Mouse (Mus musculus): ENCODE results near the gene Dusp28.

Dusp28 gene

DNA sequence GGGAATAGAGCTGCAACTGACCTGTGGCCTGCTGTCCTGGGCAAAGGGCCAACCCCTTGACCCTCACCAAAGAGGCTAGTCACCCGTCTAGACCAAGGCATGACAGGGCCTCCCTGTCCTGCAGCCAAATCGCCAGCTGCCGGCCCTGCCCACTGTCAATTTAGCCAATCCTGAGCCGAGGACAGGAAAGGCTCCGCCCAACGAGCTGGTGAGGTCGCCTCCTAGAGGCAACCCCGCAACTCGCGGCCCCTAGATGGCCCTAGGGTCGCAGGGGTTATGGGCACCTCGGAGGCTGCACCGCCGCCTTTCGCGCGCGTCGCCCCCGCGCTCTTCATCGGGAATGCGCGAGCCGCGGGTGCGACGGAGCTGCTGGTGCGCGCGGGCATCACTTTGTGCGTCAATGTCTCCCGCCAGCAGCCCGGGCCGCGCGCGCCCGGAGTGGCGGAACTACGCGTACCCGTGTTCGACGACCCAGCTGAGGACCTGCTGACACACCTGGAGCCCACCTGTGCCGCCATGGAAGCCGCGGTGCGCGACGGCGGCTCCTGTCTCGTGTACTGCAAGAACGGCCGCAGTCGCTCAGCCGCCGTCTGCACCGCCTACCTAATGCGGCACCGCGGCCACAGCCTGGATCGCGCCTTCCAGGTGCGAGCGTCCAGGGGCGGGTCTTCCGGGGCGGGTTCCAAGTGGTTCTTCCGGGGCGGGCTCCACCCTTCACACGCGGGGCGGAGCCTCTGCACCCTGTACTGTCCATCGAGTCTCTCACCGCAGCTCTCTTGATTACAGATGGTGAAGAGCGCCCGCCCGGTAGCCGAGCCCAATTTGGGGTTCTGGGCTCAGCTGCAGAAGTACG lies at the start of gene Dusp28:
Gene Dusp28, plus strand, starts transcription at position 203 of the 853 bp plus-strand sequence.
- DNase-seq (ENCODE audit: extremely low read depth, low read depth, low spot score), result no peak

GRCm38 (mm10) chr1:92861503-92861902 lies 45.3 kb upstream of the Dusp28 start:
- DNase-seq (ENCODE audit: extremely low read depth, low read depth, low spot score), result no peak

DNA sequence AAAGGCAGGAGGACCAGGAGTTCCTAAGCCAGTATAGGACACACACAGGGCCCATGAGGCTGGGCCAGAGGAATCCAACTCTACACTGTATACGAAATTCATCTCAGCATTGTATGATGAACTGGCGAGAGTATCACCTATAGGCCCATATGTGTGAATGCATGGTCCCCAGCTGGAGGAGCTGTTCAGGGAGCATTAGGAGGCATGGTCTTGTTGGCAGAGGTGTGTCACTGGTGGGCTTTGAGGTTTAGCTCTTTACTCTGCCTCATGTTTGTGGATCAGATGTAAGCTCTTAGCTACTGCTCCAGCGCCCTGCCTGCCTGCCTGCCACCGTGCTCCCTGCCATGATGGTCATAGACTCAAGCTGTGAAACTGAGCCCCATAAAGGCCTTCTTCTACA lies 43.5 kb upstream of the Dusp28 start:
- DNase-seq (ENCODE audit: extremely low read depth, low read depth, low spot score), result no peak

- no peak for DNase-seq (ENCODE audit: extremely low read depth, low read depth, low spot score)
These were observed 40.6 kb upstream of the Dusp28 start for GRCm38 (mm10) chr1:92866170-92866569.

DNA sequence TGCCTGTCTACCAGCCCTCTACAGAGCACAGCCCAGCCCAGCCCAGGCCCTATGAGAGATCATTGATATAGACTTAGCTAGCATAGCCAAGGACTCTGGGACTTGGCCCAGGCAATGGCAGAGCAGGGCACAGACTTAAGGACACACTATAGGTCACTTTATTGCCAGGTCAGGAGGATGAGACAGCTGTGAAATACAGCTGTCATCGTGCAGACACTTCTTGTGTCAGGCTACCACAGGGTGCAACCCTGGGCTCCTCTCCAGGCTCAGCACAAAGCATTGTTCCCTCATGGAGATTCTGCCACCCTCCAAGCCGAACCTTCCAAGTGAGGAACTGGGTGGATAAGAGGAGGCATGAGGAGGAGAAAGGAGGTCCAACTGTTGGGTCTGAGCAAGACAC lies 36.8 kb upstream of the Dusp28 start:
- DNase-seq (ENCODE audit: extremely low read depth, low read depth, low spot score), result no peak

DNA sequence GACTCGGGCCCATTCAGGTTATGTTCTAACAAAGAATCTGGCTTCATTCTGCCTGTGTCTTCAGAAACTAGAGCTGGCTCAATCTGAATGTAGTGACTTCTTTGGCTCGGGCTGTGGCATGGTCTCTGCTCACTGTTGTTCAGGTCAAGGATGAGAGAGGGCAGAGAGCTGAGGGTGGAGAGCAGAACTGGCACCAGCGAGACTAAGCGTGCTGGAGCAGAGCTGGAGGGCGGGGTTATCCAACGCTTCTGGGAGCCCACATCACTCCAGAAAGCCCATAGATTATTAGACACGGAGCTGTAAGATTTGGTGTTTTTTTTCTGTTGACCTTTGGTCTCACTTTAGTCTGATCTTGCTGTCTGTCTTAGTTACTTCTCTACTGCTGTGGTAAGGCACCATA lies 34.1 kb upstream of the Dusp28 start:
- DNase-seq (ENCODE audit: extremely low read depth, low read depth, low spot score), result no peak

DNA sequence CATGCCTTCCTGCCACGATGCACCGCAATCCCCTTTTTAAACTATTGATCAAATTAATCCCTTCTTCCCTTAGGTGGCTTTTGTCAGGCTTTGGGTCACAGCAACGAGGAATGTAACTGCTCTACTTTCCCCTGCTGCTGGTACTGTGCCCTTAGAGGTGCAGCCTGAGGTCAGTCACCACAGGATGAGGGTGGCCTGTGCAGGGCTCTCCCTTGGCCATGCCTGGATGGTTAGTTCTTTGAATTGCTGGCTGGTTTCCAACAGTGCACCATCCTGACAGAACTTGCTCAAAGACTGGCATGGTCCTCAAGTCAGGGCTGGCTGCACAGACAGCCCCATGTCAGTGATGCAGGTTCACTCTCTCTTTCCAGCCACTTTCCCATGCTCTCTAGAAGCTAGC lies 32.8 kb upstream of the Dusp28 start:
- no peak for DNase-seq (ENCODE audit: extremely low read depth, low read depth, low spot score)

DNA sequence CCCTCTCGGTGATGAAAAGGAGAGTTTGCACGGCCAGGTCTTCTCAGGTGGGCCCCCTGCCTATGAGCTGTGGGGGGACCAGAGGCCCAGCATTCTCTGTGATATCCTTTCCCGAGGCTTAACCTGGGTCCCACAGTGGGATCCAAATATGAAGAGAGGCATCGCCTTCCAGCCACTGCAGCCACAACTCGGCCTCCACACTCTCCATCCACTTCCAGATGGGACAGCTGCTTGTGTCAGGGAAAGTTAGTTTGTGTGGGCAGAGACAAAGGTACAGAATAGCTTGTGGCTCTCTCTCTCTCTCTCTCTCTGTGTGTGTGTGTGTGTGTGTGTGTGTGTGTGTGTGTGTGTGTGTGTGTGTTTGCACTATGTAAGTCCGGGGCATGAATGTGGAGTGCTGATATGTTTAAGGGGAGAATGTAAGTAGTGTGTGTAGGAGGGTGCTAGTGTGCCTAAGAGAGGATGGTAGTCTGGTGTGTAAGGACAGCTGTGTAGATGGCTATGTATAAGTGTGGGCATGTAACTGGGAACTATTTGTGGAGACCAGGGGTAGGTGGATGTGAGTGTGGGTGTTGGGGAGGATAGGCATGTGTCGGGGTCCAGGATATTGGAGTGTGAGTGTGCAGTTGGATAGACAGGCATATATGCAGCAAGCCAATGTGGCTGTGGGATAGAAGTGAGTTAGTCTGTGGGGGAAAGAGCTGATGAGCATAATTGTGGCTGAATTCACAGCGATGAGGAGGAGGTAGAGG lies 31.2 kb upstream of the Dusp28 start:
- no peak for DNase-seq (ENCODE audit: extremely low read depth, low read depth, low spot score)

- no peak for DNase-seq (ENCODE audit: extremely low read depth, low read depth, low spot score)
These were observed 29.3 kb upstream of the Dusp28 start for GRCm38 (mm10) chr1:92877431-92877978.

DNA sequence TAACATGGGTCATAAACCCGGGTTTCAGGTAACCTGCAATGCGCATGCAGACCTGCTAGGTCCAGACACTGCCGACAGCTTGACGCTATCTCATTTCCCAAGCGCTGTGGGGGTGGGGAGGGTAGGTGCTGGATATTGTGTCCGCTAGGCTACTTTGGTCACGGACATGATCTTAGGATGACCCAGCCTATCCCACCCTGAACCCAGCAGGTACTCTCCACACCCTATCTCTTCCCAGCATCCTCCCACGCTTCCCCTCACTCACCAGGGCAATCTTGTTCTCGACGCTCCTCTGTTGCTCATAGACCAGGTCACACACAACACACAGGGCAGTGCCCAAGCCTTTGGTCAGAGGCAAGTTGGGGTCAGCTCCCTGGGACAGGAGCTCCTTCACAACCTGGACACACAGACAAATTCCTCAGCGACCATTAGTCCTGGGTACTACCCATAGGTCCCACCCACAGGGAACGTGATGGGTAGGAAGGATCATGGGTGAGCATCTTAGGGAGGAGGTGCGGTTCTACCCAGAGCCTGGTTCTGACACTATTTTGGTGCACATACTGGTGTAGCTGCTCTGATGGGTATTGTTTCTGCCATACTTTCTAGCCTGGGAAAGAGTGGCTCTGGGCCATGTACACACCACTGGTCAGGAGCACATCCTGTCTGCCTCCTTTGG lies 28.6 kb upstream of the Dusp28 start:
- no peak for DNase-seq (ENCODE audit: extremely low read depth, low read depth, low spot score)

- no peak for DNase-seq (ENCODE audit: extremely low read depth, low read depth, low spot score)
These were observed 27.5 kb upstream of the Dusp28 start for GRCm38 (mm10) chr1:92879266-92879665.

DNA sequence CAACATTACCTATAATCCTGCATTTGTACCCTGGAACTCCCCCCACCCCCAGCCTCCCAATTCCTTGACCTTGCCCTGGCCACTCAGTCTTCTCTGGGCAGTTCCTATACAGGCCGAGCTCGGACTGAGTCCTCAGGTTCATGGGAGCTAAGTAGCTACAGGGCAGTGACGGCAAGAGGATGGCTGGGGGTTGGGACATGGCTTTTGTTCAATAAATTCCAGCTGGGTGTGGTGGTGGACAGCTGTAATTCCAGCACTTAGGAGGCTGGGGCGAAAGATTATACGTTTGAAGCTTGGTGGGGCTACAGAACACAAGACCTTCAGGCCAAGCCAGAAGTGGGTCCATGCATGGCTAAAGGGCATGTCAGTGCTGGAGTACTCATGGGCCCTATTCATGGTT lies 26.7 kb upstream of the Dusp28 start:
- no peak for DNase-seq (ENCODE audit: extremely low read depth, low read depth, low spot score)

- DNase-seq (ENCODE audit: extremely low read depth, low read depth, low spot score), result no peak
These were observed 24.8 kb upstream of the Dusp28 start for GRCm38 (mm10) chr1:92881982-92882381.

DNA sequence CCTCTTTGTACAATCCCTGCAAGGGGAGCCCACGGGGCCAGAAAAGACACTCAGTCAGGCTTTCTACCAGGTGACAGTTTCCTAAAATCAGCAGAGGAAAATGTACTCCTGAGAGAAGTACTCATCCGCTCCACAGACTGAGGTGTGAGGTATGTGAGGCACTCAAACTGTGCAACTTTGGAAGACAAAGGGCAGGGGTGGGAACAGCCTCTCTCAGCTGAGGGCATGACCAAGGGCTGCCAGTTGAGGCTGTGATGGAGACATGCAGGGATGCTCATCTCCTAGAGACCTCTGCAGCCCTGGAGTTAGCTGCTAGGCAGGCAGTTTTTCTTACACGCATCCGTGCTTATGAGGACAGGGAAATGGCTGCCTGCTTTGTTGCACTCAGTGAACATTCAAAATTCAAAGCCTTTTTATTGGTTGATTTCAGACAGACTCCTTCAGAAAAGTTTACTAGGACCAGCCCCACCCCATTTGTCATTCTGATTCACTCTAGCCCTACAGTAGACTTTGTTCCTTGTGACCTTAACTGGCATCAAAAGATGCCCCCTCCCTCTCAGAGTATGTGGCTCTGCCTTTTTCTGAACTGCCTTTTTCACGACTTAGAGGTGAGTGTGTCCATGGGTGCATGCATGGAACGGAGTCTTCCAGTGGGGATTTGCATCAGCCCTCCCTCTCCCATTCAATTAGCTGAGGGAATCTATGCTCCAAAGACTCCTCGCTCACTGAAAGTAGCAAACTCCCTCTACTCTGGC lies 17.7 kb upstream of the Dusp28 start:
- no peak for DNase-seq (ENCODE audit: extremely low read depth, low read depth, low spot score)

- DNase-seq (ENCODE audit: extremely low read depth, low read depth, low spot score), result no peak
These were observed 14.0 kb upstream of the Dusp28 start for GRCm38 (mm10) chr1:92892791-92893190.

DNA sequence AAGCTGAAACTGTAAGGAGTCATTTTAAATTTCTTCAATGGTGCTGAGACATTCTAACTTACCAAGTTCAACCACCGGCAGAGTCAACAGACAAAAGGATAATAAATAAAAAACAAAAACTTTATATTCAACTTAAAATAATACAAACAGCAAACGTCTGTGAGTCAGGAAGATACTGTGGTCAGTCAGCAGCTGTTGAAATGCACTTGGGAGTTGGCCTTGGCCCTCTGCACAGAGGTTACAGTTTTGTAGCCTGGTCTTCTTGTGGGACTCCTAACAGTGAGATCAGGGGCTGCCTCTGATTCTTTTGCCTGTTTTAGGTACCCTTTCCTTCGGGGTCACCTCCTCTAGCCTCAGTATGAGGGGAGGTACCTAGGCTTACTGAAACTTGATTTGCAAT lies 12.9 kb upstream of the Dusp28 start:
- DNase-seq (ENCODE audit: extremely low read depth, low read depth, low spot score), result no peak

- no peak for DNase-seq (ENCODE audit: extremely low read depth, low read depth, low spot score)
These were observed 11.7 kb upstream of the Dusp28 start for GRCm38 (mm10) chr1:92895089-92895488.

DNA sequence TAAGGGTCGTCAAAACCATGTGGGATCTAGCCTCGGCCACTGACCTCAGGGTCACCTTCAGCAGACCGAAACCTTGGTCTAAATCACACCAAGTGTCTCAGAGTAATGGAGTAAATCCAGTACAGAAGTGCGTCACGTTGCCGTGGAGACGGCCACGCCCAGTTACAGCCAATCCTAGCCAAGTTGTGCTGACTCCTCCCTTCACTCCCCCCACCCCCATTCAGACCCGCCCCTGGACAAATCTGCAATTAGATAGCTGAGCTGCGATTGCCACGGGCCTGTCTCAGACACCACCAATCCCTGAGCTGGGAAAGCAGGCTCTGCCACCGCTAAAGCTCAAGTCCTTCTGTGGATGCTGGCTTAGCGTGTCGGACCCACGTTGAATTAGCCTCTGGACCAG lies 4.0 kb upstream of the Dusp28 start, which contains the start of gene Ankmy1:
Gene Ankmy1, minus strand, starts transcription at position 121 of the 400 bp plus-strand sequence.
- DNase-seq (ENCODE audit: extremely low read depth, low read depth, low spot score), result no peak

GRCm38 (mm10) chr1:92903627-92904026 lies 3.2 kb upstream of the Dusp28 start:
- DNase-seq (ENCODE audit: extremely low read depth, low read depth, low spot score), result no peak

DNA sequence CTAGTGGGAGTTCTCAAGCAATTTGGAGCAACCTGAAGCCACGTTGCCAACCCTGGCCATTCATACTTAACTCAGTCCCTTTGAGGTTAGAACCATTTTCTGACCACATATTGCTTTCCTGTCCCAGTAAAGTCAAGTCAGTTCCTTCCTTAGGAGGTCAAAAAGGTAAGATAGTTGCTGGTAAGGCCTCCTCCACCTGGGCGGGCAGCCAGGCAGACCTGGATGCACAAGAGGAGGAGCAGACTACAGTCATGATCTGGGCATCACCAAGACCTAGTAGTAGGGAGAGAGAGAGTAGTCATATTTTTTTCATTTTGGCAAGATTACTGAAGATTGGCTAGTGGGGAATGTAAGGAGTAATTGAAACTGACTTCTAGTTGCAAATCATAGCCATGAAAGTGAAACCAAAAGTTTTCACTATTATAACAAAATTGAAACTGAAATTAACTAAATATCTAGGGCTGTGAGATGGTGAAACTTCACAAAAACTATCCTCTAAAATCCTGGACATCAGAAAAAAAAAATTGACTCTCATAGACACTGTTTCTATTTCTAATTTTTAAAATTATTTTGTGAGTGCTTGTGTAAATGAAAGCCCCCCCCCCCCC lies 974 bp upstream of the Dusp28 start:
- DNase-seq (ENCODE audit: extremely low read depth, low read depth, low spot score), result no peak
